Mouse (Mus musculus): ENCODE data around the gene Wwc1.

DNA sequence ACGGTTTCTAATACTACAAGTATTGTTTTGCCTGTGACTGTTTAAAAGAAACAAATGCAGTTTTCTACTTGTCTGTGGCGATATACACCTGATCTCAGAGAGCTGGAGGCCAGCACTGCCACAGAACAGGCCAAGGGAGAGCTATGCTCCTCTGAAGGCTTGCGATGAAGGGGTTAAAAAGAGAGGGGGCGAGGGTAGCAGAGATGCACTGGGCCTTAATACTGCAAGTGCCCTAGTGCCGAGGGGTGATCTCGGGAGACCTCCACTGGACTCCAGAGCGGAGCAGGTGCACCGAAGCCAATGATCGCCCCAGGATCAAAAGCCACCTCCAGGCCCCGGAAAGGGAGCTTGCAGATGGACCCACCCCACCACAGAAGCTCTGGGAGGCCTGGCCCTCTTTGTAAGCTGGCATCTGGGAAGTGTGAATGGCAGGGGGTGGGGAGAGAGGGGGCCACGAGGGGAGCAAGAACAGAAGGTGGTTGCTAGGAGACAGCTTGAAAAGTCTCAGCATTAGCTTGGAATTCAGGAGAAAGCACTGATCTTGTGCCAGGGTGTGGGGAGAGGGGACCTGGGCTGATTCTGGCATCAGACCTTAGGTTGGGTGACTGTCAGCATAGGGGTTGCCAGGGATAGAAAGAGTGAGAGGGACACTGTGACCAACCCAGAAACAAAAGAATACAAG, 123.8 kb downstream of the Wwc1 start:
- TF ChIP-seq CTCF (IDR thresholded peaks at IDR 0.05; ENCODE audit: low read depth, low read length) (no peak), POLR2A (IDR thresholded peaks at IDR 0.05; ENCODE audit: extremely low read depth, insufficient read depth, low read length) (no peak)

Data from liver, adult 2 months (tissue).